Mouse (Mus musculus) heart, adult 2 months (tissue): ENCODE data around the gene Tcf7l1. TPM values are rescaled to one million over a fixed set of nuclear protein-coding genes. Genes with fewer than 3 reads are reported as not detected.

Source experiments
- DNase-seq, 2 experiments: peaks; one replicate each; pipeline ENCODE4 v3.0.0; 2021
- H3K27ac ChIP-seq: fragments of 200-600 bp; 2 replicates; pipeline ENCODE4 v1.8.1; 2022
- H3K27me3 ChIP-seq: fragments of 200-500 bp; 2 replicates; pipeline ENCODE4 v1.6.1; 2012; ENCODE audit warnings: mild to moderate bottlenecking, low read length, inconsistent platforms, mixed read lengths; ENCODE audit not compliant: control insufficient read depth, insufficient read depth
- H3K36me3 ChIP-seq: fragments of 200-500 bp; 2 replicates; pipeline ENCODE4 v1.6.1; 2012; ENCODE audit warnings: low read length, inconsistent platforms; ENCODE audit not compliant: control insufficient read depth, insufficient read depth
- H3K4me1 ChIP-seq: fragments of 200-500 bp; 2 replicates; pipeline ENCODE4 v1.6.1; 2011; ENCODE audit warnings: low read length; ENCODE audit not compliant: control insufficient read depth, insufficient read depth
- H3K4me3 ChIP-seq: fragments of 200-600 bp; 2 replicates; pipeline ENCODE4 v1.8.1; 2022
- H3K79me2 ChIP-seq: fragments of 200-500 bp; replicated peaks from 2 replicates; pipeline ENCODE4 v1.6.1; 2012; ENCODE audit warnings: mild to moderate bottlenecking, inconsistent platforms, low read length, moderate library complexity, mixed read lengths; ENCODE audit not compliant: control insufficient read depth, insufficient read depth
- H3K9ac ChIP-seq: fragments of 200-500 bp; 2 replicates; pipeline ENCODE4 v1.6.1; 2012; ENCODE audit warnings: low read depth, mild to moderate bottlenecking, control low read depth, inconsistent platforms, low read length, mixed read lengths
- CTCF ChIP-seq: fragments of 200-600 bp; IDR thresholded peaks from 2 replicates; pipeline ENCODE4 v1.8.1; 2022; ENCODE audit warnings: antibody characterized with exemption, mild to moderate bottlenecking, moderate library complexity
- EP300 ChIP-seq: fragments of 200-500 bp; IDR thresholded peaks from 2 replicates; pipeline ENCODE4 v1.6.1; 2011; ENCODE audit warnings: low read depth, low read length, control low read depth; ENCODE audit not compliant: insufficient read depth
- POLR2A ChIP-seq: fragments of 200-500 bp; IDR thresholded peaks from 2 replicates; pipeline ENCODE4 v1.6.1; 2011; ENCODE audit warnings: mild to moderate bottlenecking, low read depth, low read length, control low read depth; ENCODE audit not compliant: insufficient read depth
- WGBS: fragments of 180-500 bp; shearing (Covaris S2); methylation state at CpG from one replicate; pipeline ENCODE4 v1.1.7; 2018; 5-methylcytosine and 5-hydroxymethylcytosine counted together
- intact Hi-C: fragments of 180-260 bp; cut with DNase I; formaldehyde crosslinking; loops from one replicate; pipeline ENCODE4 v1.15.1; 2025
- polyA plus RNA-seq: library from polyadenylated mRNA; depleted of rRNA; stranded (reverse); fragments of >200 nt; gene quantifications from 2 replicates; pipeline ENCODE4 v1.2.3, GENCODE M21; 2012
- total RNA-seq, 2 experiments: library from RNA; stranded (reverse); gene quantifications; 2 replicates each; pipeline ENCODE4 v1.2.3; 2021

The Tcf7l1 gene
- total and polyA plus RNA-seq, 3 experiments: 8.8 to 17.7 (median 10.0) TPM

GRCm38 (mm10) chr6:72626391-72626790 is 162.7 kb downstream of the Tcf7l1 start:
- Histone ChIP-seq H3K27ac (no peak overlapping the region), H3K4me1 (no peaks in the 10 kb centered on the region; the same call in 1 of the 2 replicates), H3K79me2 (no peaks in the 10 kb centered on the region), H3K36me3 (no peaks in the 10 kb centered on the region), H3K9ac (no peak overlapping the region), H3K27me3 (no peaks in the 10 kb centered on the region), H3K4me3 (no peak overlapping the region)
- intact Hi-C loops: no loop called here
- no peak for TF ChIP-seq CTCF
- no peak for DNase-seq
- WGBS: 81% methylated on average over 7 of the region's 7 CpGs

DNA sequence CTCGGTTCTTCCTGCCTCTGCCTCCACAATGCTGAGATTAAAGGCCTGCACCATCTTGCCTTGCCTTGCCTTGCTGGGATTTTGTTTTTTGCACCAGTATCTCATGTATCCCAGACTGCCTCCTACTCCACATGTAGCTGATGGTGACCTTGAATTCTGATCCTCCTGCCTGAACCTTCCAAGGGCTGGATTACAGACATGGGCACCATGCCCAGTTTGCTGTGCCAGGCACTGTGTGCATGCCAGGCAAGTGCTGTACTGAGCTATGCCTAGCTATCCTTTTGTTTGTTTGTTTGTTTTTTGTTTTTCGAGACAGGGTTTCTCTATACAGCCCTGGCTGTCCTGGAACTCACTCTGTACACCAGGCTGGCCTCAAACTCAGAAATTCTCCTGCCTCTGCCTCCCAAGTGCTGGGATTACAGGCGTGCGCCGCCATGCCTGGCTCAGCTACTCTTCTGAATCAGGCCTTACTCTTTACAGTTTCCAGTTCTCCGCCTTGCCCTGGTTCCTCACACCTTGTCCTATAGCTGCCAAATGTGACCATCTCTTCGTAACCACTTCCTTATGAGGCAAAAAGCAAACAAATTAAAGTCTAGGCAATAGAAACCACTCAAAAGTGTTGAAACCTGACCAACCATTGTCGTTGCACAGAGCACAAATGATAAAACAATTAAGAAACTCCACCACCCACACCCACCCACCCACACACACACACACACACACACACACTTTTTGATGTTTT is 165.2 kb downstream of the Tcf7l1 start:
- WGBS: 86% methylated on average over 8 of the region's 8 CpGs
- DNase-seq: peak; percentile 44 to 55
- Histone ChIP-seq H3K9ac (no peak overlapping the region), H3K4me3 (no peak overlapping the region), H3K36me3 (no peaks in the 10 kb centered on the region), H3K27me3 (no peaks in the 10 kb centered on the region), H3K79me2 (no peaks in the 10 kb centered on the region), H3K4me1 (no peaks in the 10 kb centered on the region; the same call in 1 of the 2 replicates), H3K27ac (no peak overlapping the region)
- TF ChIP-seq POLR2A: no peak
- TF ChIP-seq EP300: no peak
- no peak for TF ChIP-seq CTCF
- intact Hi-C loops: no loop called here

- no peaks in the 10 kb centered on the region for H3K79me2 ChIP-seq
- TF ChIP-seq EP300: no peak
- no peak for TF ChIP-seq CTCF
- TF ChIP-seq POLR2A: no peak
- H3K4me1 ChIP-seq: no peaks in the 10 kb centered on the region; the same call in 1 of the 2 replicates
- H3K4me3 ChIP-seq: no peak overlapping the region
- intact Hi-C loops: no loop called here
- no peaks in the 10 kb centered on the region for H3K36me3 ChIP-seq
- no peak overlapping the region for H3K27ac ChIP-seq
- DNase-seq: no peak
- H3K27me3 ChIP-seq: no peaks in the 10 kb centered on the region
- 59% methylated on average over 3 of the region's 3 CpGs for WGBS
- no peak overlapping the region for H3K9ac ChIP-seq
Observed at GRCm38 (mm10) chr6:72622917-72623316, 166.1 kb downstream of the Tcf7l1 start.

- Histone ChIP-seq H3K27ac (no peak overlapping the region), H3K9ac (no peak overlapping the region), H3K4me3 (no peak overlapping the region), H3K4me1 (peaks cover 4% of the 10 kb centered on the region), H3K27me3 (no peaks in the 10 kb centered on the region), H3K36me3 (peaks cover 2% of the 10 kb centered on the region; the same call in 1 of the 2 replicates), H3K79me2 (no peaks in the 10 kb centered on the region)
- WGBS: 41% methylated on average over 5 of the region's 5 CpGs
- intact Hi-C loops: no loop called here
- no peak for DNase-seq
- no peak for TF ChIP-seq CTCF
- no peak for TF ChIP-seq EP300
- no peak for TF ChIP-seq POLR2A
Observed at GRCm38 (mm10) chr6:72620920-72621319, 168.1 kb downstream of the Tcf7l1 start.

DNA sequence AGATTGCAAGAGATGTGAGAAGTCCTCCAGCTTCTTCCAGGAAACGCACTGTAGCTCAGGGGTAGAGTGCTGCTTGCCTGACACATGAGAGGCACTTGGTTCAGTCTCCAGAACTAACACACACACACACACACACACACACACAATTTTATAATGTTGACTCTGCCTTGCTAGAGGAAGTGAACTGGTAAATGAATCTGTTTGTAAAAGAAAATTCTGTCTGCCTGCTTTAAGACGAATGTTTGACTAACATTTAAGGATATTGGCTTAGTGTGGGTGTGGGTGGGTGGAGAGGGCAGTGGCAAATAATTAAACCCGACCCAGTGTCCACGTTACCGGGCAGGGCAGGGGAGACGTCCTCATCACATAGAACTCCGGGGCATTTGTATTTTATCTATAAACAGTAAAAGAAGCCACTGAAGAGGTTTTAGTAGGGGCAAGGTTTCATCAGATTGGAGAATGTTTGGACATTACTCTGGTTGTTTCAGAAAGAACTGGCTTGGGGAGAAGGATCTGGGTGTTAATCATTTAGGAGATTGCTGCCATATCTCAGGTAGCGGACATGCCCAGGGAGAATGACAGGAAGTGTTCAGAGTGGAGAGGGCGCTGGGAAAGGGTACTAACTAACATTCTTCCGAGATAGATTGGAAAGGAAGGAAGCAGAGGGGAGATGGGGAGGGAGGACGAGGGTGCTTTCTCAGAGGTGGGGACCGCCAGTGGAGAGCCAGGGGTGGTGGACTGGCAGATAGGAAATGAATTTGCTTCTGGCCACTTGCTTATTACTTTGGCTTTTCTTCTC is 169.1 kb downstream of the Tcf7l1 start:
- DNase-seq: no peak
- no peak overlapping the region for H3K4me3 ChIP-seq
- no peaks in the 10 kb centered on the region for H3K27me3 ChIP-seq
- H3K79me2 ChIP-seq: no peaks in the 10 kb centered on the region
- WGBS: 26% methylated on average over 12 of the region's 12 CpGs
- no peak overlapping the region for H3K27ac ChIP-seq
- intact Hi-C loops: no loop called here
- H3K4me1 ChIP-seq: peaks cover 4% of the 10 kb centered on the region
- H3K36me3 ChIP-seq: peaks cover 11% of the 10 kb centered on the region
- H3K9ac ChIP-seq: no peak overlapping the region
- no peak for TF ChIP-seq CTCF
- TF ChIP-seq POLR2A: no peak
- no peak for TF ChIP-seq EP300

- H3K36me3 ChIP-seq: peaks cover 25% of the 10 kb centered on the region
- peaks cover 6% of the 10 kb centered on the region for H3K4me1 ChIP-seq
- intact Hi-C loops: loop anchor here (2.0 kb wide), 1 partner anchor 16 kb away; no protein-coding TSS in a partner anchor
- H3K27me3 ChIP-seq: no peaks in the 10 kb centered on the region
- WGBS: under 1% methylated on average over 41 of the region's 41 CpGs
- no peaks in the 10 kb centered on the region for H3K79me2 ChIP-seq
- DNase-seq: peak; percentile 96
- TF ChIP-seq EP300 (peak; percentile 69; the same call in 1 of the 2 replicates), CTCF (no peak), POLR2A (peak; percentile 99)
- peak within 1 kb of the TSS; percentile 82 for H3K9ac ChIP-seq
- H3K27ac ChIP-seq: peak within 1 kb of the TSS; percentile 88
- H3K4me3 ChIP-seq: peak within 1 kb of the TSS; percentile 83
Observed at GRCm38 (mm10) chr6:72616643-72617288, 172.3 kb downstream of the Tcf7l1 start, which contains the start of gene Tgoln1. Gene Tgoln1 (minus strand): TSS chr6:72617000.
